Mouse (Mus musculus) embryonic facial prominence, embryonic 13.5 days (tissue): ENCODE results near the gene Lypd8. TPM values are rescaled to one million over a fixed set of nuclear protein-coding genes. Genes with fewer than 3 reads are reported as not detected.

Source experiments
- ATAC-seq: fragments of 200-750 bp; cut with Nextera tagmentation; 2 replicates; pipeline ENCODE4 v1.8.0; 2017; ENCODE audit warnings: low read depth; ENCODE audit not compliant: insufficient number of reproducible peaks, insufficient read depth, low FRiP score, low TSS enrichment
- H3K27ac ChIP-seq: fragments of 300-500 bp; sonication (generic); 2 replicates; pipeline ENCODE4 v1.5.1; 2015; ENCODE audit warnings: moderate library complexity, mild to moderate bottlenecking, inconsistent platforms
- H3K27me3 ChIP-seq: fragments of 300-500 bp; sonication (generic); 2 replicates; pipeline ENCODE4 v1.6.1; 2015; ENCODE audit warnings: mild to moderate bottlenecking, inconsistent platforms
- H3K36me3 ChIP-seq: fragments of 300-500 bp; sonication (generic); 2 replicates; pipeline ENCODE4 v1.6.1; 2015; ENCODE audit warnings: mild to moderate bottlenecking, inconsistent platforms
- H3K4me1 ChIP-seq: fragments of 300-500 bp; sonication (generic); 2 replicates; pipeline ENCODE4 v1.6.1; 2015; ENCODE audit warnings: inconsistent platforms
- H3K4me2 ChIP-seq: fragments of 300-500 bp; sonication (generic); 2 replicates; pipeline ENCODE4 v1.6.1; 2015; ENCODE audit warnings: moderate library complexity, mild to moderate bottlenecking, inconsistent platforms
- H3K4me3 ChIP-seq: fragments of 300-500 bp; sonication (generic); 2 replicates; pipeline ENCODE4 v1.5.1; 2015; ENCODE audit warnings: mild to moderate bottlenecking, inconsistent platforms
- H3K9ac ChIP-seq: fragments of 300-500 bp; sonication (generic); 2 replicates; pipeline ENCODE4 v1.6.1; 2015; ENCODE audit warnings: mild to moderate bottlenecking, inconsistent platforms
- H3K9me3 ChIP-seq: fragments of 300-500 bp; sonication (generic); 2 replicates; pipeline ENCODE4 v1.6.1; 2016; ENCODE audit warnings: inconsistent platforms
- WGBS: fragments of 180-500 bp; shearing (Covaris S2); methylation state at CpG from one replicate; pipeline ENCODE4 v1.1.7; 2015; ENCODE audit warnings: mixed read lengths; 5-methylcytosine and 5-hydroxymethylcytosine counted together
- polyA plus RNA-seq: library from polyadenylated mRNA; unstranded; fragments of >200 nt; fragmentation: Nextera tagmentation; extraction: Ambion mirVana; gene quantifications from 2 replicates; pipeline ENCODE4 v1.2.1, GENCODE M21; 2015

Lypd8 gene
- polyA plus RNA-seq, 1 experiment from 2014 or later, result not detected

- Histone ChIP-seq H3K27me3 (no peaks in the 10 kb centered on the region), H3K4me2 (no peak overlapping the region), H3K27ac (no peak overlapping the region), H3K4me3 (no peak overlapping the region), H3K4me1 (no peaks in the 10 kb centered on the region), H3K9ac (no peak overlapping the region), H3K9me3 (no peaks in the 10 kb centered on the region), H3K36me3 (no peaks in the 10 kb centered on the region)
- 44% methylated on average over 5 of the region's 5 CpGs for WGBS
- ATAC-seq, result no peak
These were observed 21.8 kb downstream of the Lypd8 start for GRCm38 (mm10) chr11:58400655-58401054.

DNA sequence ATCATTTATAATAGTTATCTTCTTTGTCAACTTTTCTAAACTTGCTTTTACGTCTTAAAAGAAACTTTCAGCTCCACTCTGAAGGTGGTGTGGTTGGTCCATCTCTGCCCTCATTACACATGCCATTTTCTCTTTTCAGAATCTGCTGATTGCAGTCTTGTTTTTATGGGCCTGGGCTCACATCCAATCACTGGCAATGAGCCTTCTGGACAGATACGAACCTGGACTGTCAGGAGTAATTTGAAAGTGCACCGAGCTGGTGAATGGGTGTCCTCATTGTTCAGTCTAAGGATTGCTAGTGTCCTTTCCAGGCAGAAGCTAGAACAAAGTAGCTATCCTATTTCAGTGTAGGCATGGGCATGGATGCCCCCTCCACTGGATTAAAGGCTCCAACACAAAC lies 29.2 kb downstream of the Lypd8 start:
- Histone ChIP-seq H3K36me3 (no peaks in the 10 kb centered on the region), H3K9me3 (no peaks in the 10 kb centered on the region), H3K4me3 (no peak overlapping the region), H3K9ac (no peak overlapping the region), H3K4me2 (no peak overlapping the region), H3K27me3 (no peaks in the 10 kb centered on the region), H3K4me1 (no peaks in the 10 kb centered on the region), H3K27ac (no peak overlapping the region)
- WGBS, result 74% methylated on average over 3 of the region's 3 CpGs
- ATAC-seq, result no peak

DNA sequence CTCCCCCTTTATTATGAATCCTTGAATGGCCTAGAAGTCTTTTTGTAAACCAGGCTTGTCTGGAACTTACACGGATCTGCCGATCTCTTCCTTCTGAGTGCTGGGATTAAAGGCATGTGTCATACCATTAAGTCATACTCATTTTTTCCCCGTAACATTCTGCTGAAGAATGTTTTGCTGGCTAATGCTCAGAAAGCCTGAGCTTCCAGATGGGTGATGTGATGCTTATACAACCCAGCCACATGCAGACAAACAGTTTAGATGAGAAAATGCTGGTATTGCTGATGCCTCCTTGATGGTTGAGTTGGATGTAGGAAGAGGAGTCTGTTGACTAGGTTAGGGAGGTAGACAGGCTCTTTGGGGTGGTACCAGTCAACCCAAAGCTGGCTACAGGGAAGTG lies 39.5 kb downstream of the Lypd8 start:
- Histone ChIP-seq H3K27me3 (no peaks in the 10 kb centered on the region), H3K27ac (no peak overlapping the region), H3K4me3 (no peak overlapping the region), H3K9me3 (no peaks in the 10 kb centered on the region), H3K4me1 (no peaks in the 10 kb centered on the region), H3K4me2 (no peak overlapping the region), H3K9ac (no peak overlapping the region), H3K36me3 (no peaks in the 10 kb centered on the region)
- 74% methylated on average over 3 of the region's 3 CpGs for WGBS
- no peak for ATAC-seq

- WGBS, result 71% methylated on average over 1 of the region's 1 CpGs
- H3K4me2 ChIP-seq, result no peak within 1 kb of the TSS
- H3K27ac ChIP-seq, result no peak within 1 kb of the TSS
- H3K9me3 ChIP-seq, result no peaks in the 10 kb centered on the region
- H3K4me3 ChIP-seq, result no peak within 1 kb of the TSS
- H3K9ac ChIP-seq, result no peak within 1 kb of the TSS
- no peak for ATAC-seq
- H3K27me3 ChIP-seq, result no peaks in the 10 kb centered on the region
- no peaks in the 10 kb centered on the region for H3K36me3 ChIP-seq
- H3K4me1 ChIP-seq, result no peaks in the 10 kb centered on the region
These were observed 42.0 kb downstream of the Lypd8 start, which contains the start of gene 1810065E05Rik for GRCm38 (mm10) chr11:58420815-58421214. Gene 1810065E05Rik, plus strand, starts transcription at chr11:58421111.

- Histone ChIP-seq H3K4me2 (no peak within 1 kb of the TSS), H3K4me1 (peaks cover 13% of the 10 kb centered on the region), H3K4me3 (no peak within 1 kb of the TSS), H3K36me3 (no peaks in the 10 kb centered on the region), H3K9ac (no peak within 1 kb of the TSS), H3K9me3 (no peaks in the 10 kb centered on the region), H3K27ac (no peak within 1 kb of the TSS), H3K27me3 (no peaks in the 10 kb centered on the region)
- WGBS, result 83% methylated on average over 3 of the region's 3 CpGs
- ATAC-seq, result no peak
These were observed 53.4 kb downstream of the Lypd8 start, which contains the start of gene Gm12253 for GRCm38 (mm10) chr11:58432259-58432658. Gene Gm12253, plus strand, starts transcription at chr11:58432559.

- WGBS, result 39% methylated on average over 5 of the region's 5 CpGs
- H3K27ac ChIP-seq, result no peak overlapping the region
- H3K9me3 ChIP-seq, result no peaks in the 10 kb centered on the region
- H3K27me3 ChIP-seq, result no peaks in the 10 kb centered on the region
- no peak overlapping the region for H3K9ac ChIP-seq
- H3K4me2 ChIP-seq, result no peak overlapping the region
- H3K4me1 ChIP-seq, result no peaks in the 10 kb centered on the region
- no peak for ATAC-seq
- no peaks in the 10 kb centered on the region for H3K36me3 ChIP-seq
- no peak overlapping the region for H3K4me3 ChIP-seq
These were observed 59.0 kb downstream of the Lypd8 start for GRCm38 (mm10) chr11:58437866-58438265.

Other genes with a start within 250 kb of the Lypd8 start
- gene Gemin5, start 210.5 kb upstream of the Lypd8 start, polyA plus RNA-seq, result 25.0 and 26.1 TPM in 2 replicates
- gene Mrpl22, start 207.4 kb upstream of the Lypd8 start, polyA plus RNA-seq, result 135 and 138 TPM in 2 replicates
- 3.1 and 3.4 TPM in 2 replicates for gene Igtp, start 179.5 kb upstream of the Lypd8 start, polyA plus RNA-seq
- 1.5 and 1.8 TPM in 2 replicates for gene Irgm2, start 179.4 kb upstream of the Lypd8 start, polyA plus RNA-seq
- not detected in 2 replicates for gene 4930438A08Rik, start 104.2 kb upstream of the Lypd8 start, polyA plus RNA-seq
- gene Zfp692, start 72.0 kb upstream of the Lypd8 start, polyA plus RNA-seq, result 30.6 and 31.4 TPM in 2 replicates
- 41.2 and 41.9 TPM in 2 replicates for gene Zfp672, start 48.7 kb upstream of the Lypd8 start, polyA plus RNA-seq
- gene Sh3bp5l, start 48.3 kb upstream of the Lypd8 start, polyA plus RNA-seq, result 33.4 and 34.6 TPM in 2 replicates
- gene 1810065E05Rik, start 42.1 kb downstream of the Lypd8 start, polyA plus RNA-seq, result not detected in 2 replicates
- gene Gm12253, start 53.5 kb downstream of the Lypd8 start, polyA plus RNA-seq, result not detected in 2 replicates
- not detected in 2 replicates for gene Lypd9, start 73.9 kb downstream of the Lypd8 start, polyA plus RNA-seq
- 0.14 TPM in 1 of 2 replicates, not detected in the other for gene Olfr30, start 83.2 kb downstream of the Lypd8 start, polyA plus RNA-seq
- not detected in 2 replicates for gene Olfr332, start 113.5 kb downstream of the Lypd8 start, polyA plus RNA-seq
- not detected in 2 replicates for gene Olfr331, start 123.5 kb downstream of the Lypd8 start, polyA plus RNA-seq
- gene Olfr330, start 155.8 kb downstream of the Lypd8 start, polyA plus RNA-seq, result 0.54 TPM in 1 of 2 replicates, not detected in the other
- not detected in 2 replicates for gene Olfr329-ps, start 167.4 kb downstream of the Lypd8 start, polyA plus RNA-seq
- 0.10 TPM in 1 of 2 replicates, not detected in the other for gene Olfr328, start 176.6 kb downstream of the Lypd8 start, polyA plus RNA-seq
- not detected in 2 replicates for gene Olfr224, start 191.5 kb downstream of the Lypd8 start, polyA plus RNA-seq
- gene Olfr325, start 198.7 kb downstream of the Lypd8 start, polyA plus RNA-seq, result not detected in 2 replicates
- not detected in 2 replicates for gene Olfr324, start 216.1 kb downstream of the Lypd8 start, polyA plus RNA-seq
- not detected in 2 replicates for gene 2210407C18Rik, start 237.0 kb downstream of the Lypd8 start, polyA plus RNA-seq